Mouse (Mus musculus): ENCODE data around the gene Lhfp. TPM values are rescaled to one million over a fixed set of nuclear protein-coding genes. Genes with fewer than 3 reads are reported as not detected.
"Not testable (repeated sequence)": the region's sequence is repeated elsewhere in the genome, so short reads cannot be mapped to it uniquely, and the experiment has no call there.

Gene Lhfp
- total RNA-seq, 1 experiment from 2014 or later = 0.29 TPM

- ATAC-seq (replicated peaks; ENCODE audit: insufficient number of reproducible peaks, low FRiP score, low TSS enrichment, poor library complexity, severe bottlenecking) = no peak
Measured at GRCm38 (mm10) chr3:53080710-53081109, 39.4 kb downstream of the Lhfp start.

DNA sequence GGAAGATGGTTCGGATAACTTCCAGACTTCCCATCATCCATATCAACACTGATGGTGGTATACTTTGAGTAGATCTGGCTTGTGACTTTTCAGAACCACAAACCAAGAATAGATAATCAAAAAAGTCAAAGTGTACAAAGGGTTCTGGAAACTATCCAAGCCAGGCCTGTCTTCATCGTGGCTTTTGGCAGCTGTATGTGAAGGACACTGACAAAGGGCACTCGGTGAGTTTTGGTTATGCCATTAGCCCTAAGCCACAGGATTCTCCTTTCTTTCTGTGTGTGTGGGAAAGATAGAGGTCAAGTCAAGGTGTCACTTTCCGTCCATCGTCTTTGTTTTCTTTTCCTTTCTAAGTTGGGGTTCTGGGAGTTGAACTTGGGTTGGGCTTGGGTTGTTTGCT is 42.4 kb downstream of the Lhfp start:
- ATAC-seq (replicated peaks; ENCODE audit: insufficient number of reproducible peaks, low FRiP score, low TSS enrichment, poor library complexity, severe bottlenecking) = no peak

DNA sequence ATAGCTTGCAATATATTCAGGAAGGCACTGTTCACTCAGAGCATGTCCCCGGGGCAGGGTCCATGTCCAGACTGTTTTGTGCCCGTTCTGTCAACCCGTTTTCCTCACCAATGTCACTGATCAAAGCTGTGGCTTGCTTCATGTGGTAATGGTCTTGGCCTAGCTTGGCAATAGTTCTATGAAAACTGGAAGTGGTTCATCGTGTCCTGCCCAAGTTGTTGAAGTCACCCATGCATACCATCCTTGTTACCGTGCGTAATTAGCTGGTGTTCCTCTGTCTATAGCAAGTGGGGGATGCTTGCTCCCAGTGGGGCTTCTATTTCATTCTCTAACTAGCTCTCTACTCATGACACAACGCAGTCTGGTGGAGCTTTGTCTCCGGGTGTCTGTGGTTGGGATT is 43.5 kb downstream of the Lhfp start:
- no peak for ATAC-seq (replicated peaks; ENCODE audit: insufficient number of reproducible peaks, low FRiP score, low TSS enrichment, poor library complexity, severe bottlenecking)

- ATAC-seq (replicated peaks; ENCODE audit: insufficient number of reproducible peaks, low FRiP score, low TSS enrichment, poor library complexity, severe bottlenecking) = no peak
Measured at GRCm38 (mm10) chr3:53086481-53087155, 45.3 kb downstream of the Lhfp start.

DNA sequence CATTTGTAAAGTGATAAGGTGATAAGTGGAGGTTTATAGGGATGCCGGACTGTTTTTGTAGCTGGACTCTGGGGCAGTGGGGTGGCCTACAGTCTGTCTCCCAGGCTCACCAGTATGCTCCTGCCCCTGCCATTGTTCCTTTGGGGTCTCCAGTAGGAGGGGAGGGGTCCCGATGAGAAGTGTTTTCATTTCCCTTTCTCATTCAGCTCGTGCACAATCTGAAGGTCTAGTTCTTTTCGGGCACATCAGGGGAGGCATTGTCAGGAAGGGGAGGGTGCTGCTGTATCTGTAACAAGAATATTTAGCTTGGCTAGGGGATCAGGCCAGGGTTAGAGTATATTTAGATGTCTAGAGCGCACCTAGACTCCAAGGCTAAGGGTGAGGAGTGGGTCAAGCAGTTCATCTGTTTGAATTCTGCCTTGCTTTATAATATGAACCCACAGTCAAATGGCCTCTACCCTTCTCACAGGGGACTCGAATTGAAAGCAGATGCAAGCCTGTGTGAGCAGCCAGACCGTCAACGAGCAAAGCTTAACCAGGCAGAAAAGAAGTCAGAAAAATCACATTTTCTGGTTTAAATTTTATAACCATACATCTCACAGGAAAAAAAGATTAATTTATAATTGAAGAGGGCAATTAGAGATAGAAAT is 46.0 kb downstream of the Lhfp start:
- ATAC-seq (replicated peaks; ENCODE audit: insufficient number of reproducible peaks, low FRiP score, low TSS enrichment, poor library complexity, severe bottlenecking) = no peak

- no peak for ATAC-seq (replicated peaks; ENCODE audit: insufficient number of reproducible peaks, low FRiP score, low TSS enrichment, poor library complexity, severe bottlenecking)
Measured at GRCm38 (mm10) chr3:53089921-53090320, 48.6 kb downstream of the Lhfp start.

DNA sequence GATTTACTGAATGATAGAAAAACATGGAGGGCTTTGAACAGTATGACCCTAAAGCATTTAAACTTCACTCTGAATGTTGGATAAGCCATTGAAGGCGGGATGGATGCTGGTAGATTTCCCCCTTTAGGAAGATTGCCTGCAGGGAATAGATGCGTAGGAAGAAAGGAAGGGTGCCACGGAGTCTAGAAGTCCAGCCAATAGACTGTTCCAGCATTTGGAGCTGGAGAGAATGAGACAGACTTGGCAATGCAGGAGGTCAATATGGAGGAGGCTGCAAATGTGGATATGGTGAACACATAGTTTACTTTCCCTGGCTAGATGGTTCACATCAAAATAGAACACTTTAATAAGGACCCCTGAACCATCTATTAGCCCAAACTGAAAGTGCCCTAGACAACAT is 58.9 kb downstream of the Lhfp start:
- ATAC-seq (replicated peaks; ENCODE audit: insufficient number of reproducible peaks, low FRiP score, low TSS enrichment, poor library complexity, severe bottlenecking) = no peak

- no peak for ATAC-seq (replicated peaks; ENCODE audit: insufficient number of reproducible peaks, low FRiP score, low TSS enrichment, poor library complexity, severe bottlenecking)
Measured at GRCm38 (mm10) chr3:53100803-53101202, 59.5 kb downstream of the Lhfp start.

DNA sequence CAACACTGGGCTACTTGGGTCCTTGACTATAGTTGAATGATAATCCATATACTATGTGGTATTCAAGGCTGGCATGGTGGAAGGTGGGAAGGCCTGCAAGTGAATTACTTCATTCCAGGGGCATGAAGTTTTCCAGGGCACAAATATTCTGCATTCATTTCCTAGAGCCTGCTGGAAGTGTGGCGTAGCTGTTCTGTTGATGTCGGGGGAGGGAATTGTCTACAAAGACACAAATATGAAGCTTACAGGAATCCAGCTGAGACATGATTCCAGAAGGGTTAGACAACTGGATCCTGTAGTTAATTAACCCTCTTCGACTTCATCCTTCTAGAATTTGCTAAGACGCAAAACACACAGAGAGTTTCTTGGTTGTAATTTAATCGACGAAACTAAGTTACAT is 60.4 kb downstream of the Lhfp start:
- no peak for ATAC-seq (replicated peaks; ENCODE audit: insufficient number of reproducible peaks, low FRiP score, low TSS enrichment, poor library complexity, severe bottlenecking)

GRCm38 (mm10) chr3:53102131-53102756 is 60.9 kb downstream of the Lhfp start:
- no peak for ATAC-seq (replicated peaks; ENCODE audit: insufficient number of reproducible peaks, low FRiP score, low TSS enrichment, poor library complexity, severe bottlenecking)

DNA sequence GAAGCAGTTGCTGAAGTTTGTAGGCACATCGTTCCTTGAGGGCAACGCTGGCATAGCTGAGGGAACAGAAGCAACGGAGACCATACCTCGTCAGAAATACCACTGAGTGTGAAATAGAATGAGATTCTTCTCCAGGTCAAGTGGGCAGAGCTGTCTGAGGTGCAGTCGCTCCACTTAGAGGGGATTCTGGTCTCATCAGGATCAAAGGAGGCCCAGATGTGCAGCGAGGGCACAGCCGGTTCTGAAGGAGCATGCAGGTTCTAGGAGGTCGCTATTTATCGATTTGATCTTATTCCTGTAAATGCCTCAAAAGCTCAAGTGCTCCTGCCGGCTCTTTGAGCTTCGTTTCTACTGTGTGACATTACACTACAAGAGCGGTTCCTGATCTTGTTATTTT is 61.4 kb downstream of the Lhfp start:
- ATAC-seq (replicated peaks; ENCODE audit: insufficient number of reproducible peaks, low FRiP score, low TSS enrichment, poor library complexity, severe bottlenecking) = no peak

- no peak for ATAC-seq (replicated peaks; ENCODE audit: insufficient number of reproducible peaks, low FRiP score, low TSS enrichment, poor library complexity, severe bottlenecking)
Measured at GRCm38 (mm10) chr3:53108594-53109373, 67.5 kb downstream of the Lhfp start.

DNA sequence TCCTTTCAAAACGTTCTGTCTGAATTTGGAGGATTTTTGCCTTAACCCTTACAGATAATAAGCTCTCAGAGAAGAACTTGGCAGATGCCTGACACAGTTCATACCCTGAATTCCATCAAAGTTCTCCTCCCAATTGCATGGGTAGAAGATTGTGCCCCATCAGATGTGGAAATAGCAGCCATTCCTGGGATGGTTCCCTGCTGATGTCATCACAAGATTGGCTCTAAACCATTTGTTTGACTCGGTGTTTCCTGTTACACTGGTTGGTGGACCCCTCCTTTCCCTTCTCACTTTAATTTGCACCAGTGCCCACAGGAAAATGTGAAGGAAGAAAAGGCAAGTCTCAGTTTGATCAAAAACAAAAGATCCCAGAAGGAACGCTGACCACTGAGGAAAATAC is 68.6 kb downstream of the Lhfp start:
- ATAC-seq (replicated peaks; ENCODE audit: insufficient number of reproducible peaks, low FRiP score, low TSS enrichment, poor library complexity, severe bottlenecking) = no peak

DNA sequence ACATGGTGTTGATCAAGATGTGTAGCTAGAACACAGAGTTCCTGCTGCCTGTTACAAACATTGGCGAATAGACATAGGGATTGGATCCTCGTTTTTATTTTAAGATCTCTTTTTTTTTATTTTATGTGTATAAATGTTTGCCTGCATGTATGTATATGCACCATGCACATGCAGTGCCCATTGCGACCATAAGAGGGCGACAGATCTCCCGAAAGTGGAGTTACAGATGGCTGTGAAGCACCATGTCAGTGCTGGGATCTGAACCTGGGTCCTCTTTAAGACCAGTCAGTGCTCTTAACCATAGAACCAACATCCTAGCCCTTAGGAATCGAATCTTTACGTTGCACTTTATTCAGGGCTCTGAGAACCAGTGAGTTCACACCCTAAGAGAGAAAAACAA is 70.7 kb downstream of the Lhfp start:
- no peak for ATAC-seq (replicated peaks; ENCODE audit: insufficient number of reproducible peaks, low FRiP score, low TSS enrichment, poor library complexity, severe bottlenecking)

DNA sequence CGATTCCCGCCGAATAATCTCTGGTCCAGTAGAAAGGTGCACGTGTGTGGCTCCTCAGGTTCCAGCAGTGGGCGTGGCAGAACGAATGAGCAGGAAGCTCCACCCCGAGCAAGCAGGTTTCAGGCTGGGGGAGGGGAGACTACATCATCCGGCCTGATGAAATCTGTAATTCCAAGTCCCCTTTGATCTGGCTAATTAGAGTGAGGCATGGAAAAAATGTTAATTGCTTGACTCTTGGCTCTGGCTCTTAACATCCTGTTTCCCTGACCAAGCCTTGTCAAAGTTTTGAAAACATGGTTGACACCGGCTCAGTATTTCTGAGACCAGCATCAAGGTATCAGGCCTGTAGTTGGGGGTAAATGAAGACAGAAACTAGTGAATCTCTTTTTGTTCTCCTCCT is 77.4 kb downstream of the Lhfp start:
- ATAC-seq (replicated peaks; ENCODE audit: insufficient number of reproducible peaks, low FRiP score, low TSS enrichment, poor library complexity, severe bottlenecking) = not testable (repeated sequence)

- ATAC-seq (replicated peaks; ENCODE audit: insufficient number of reproducible peaks, low FRiP score, low TSS enrichment, poor library complexity, severe bottlenecking) = no peak
Measured at GRCm38 (mm10) chr3:53119978-53120377, 78.7 kb downstream of the Lhfp start.

DNA sequence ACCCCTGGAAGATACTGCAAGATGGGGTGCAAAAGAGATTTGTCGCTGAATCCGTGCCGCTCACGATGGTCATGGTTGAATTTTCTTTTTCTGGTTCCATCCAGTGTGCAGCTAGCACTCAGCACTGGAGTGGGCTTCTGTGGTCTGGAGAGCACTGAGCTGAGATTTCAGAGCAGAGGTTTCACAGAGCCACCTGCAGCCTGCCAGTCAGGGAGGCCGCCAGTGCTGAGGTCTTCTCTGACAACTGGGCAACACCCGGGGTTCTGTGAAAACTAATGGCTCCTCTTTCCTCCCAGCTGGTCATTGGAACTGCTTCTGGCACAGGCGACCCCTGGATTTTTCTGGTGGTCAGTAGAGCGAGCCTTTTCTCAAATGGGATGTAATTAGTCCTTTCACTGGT is 84.2 kb downstream of the Lhfp start:
- ATAC-seq (replicated peaks; ENCODE audit: insufficient number of reproducible peaks, low FRiP score, low TSS enrichment, poor library complexity, severe bottlenecking) = no peak

DNA sequence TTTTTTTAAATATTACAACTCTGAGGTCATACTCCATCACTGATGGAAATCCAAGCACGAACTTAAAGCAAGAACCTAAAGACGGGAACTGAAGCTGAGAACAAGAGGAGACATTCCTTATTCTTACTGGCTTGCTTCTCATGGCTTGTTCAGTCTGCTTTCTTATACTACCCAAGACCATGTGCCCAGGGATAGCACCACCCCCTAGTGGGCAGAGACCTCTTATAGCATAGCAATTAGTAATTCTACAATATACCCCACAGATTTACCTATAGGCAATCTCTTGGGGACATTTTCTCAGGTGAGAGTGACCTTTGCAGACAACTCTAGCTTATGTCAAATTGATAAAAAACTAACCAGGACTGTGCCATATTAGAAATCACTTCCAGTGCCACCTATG is 97.5 kb downstream of the Lhfp start:
- ATAC-seq (replicated peaks; ENCODE audit: insufficient number of reproducible peaks, low FRiP score, low TSS enrichment, poor library complexity, severe bottlenecking) = no peak

GRCm38 (mm10) chr3:53139205-53139604 is 97.9 kb downstream of the Lhfp start:
- no peak for ATAC-seq (replicated peaks; ENCODE audit: insufficient number of reproducible peaks, low FRiP score, low TSS enrichment, poor library complexity, severe bottlenecking)

All from monocyte, adult 5-6 weeks (primary cell).